Mouse (Mus musculus) erythroblast, embryonic 14.5 days (primary cell): ENCODE data around the gene Magi2. TPM values are rescaled to one million over a fixed set of nuclear protein-coding genes. Genes with fewer than 3 reads are reported as not detected.

Experiments used
- H3K27me3 ChIP-seq: 2 replicates; pipeline ENCODE4 v1.6.1; 2012; ENCODE audit warnings: inconsistent platforms; ENCODE audit not compliant: control insufficient read depth
- H3K36me3 ChIP-seq: 2 replicates; pipeline ENCODE4 v1.6.1; 2012; ENCODE audit warnings: mild to moderate bottlenecking, inconsistent platforms; ENCODE audit not compliant: control insufficient read depth
- H3K4me1 ChIP-seq: 2 replicates; pipeline ENCODE4 v1.6.1; 2012; ENCODE audit warnings: inconsistent platforms; ENCODE audit not compliant: control insufficient read depth
- H3K4me3 ChIP-seq: replicated peaks from 2 replicates; pipeline ENCODE3; 2012; ENCODE audit warnings: moderate library complexity, mild to moderate bottlenecking, inconsistent platforms
- H3K9me3 ChIP-seq: 2 replicates; pipeline ENCODE4 v1.6.1; 2012; ENCODE audit warnings: low read length, inconsistent platforms, mixed read lengths; ENCODE audit not compliant: control insufficient read depth
- GATA1 ChIP-seq: IDR thresholded peaks from 2 replicates; pipeline ENCODE4 v1.6.1; 2012; ENCODE audit warnings: low read length, inconsistent platforms, mixed read lengths
- TAL1 ChIP-seq: IDR thresholded peaks from 3 replicates; pipeline ENCODE4 v1.6.1; 2012; ENCODE audit warnings: low read length, inconsistent platforms, mixed read lengths
- polyA plus RNA-seq: library from polyadenylated mRNA; stranded (reverse); fragments of >175 nt; gene quantifications from 2 replicates; pipeline ENCODE4 v1.2.3, GENCODE M21; 2012

The Magi2 gene
- polyA plus RNA-seq, 1 experiment: not detected

DNA sequence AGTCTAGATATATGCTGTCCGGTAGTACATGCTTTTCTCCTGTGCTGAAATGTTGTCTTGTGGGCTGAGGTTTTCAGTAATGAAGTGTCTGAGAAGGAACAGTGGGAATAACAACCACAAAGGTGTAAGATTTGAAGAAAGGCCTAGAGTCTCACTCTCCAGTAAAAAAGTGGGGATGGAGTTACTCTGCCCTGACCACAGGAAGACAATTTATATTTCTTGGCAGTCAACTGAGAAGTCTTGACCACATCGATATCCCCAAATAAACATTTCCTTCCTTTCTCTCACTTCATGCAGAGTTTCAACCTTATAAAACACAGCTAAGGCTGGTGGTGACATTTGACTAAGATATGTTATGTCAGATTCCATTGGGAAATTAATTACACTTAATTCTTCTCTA is 636.0 kb downstream of the Magi2 start:
- Histone ChIP-seq H3K36me3 (no peaks in the 10 kb centered on the region), H3K4me1 (no peaks in the 10 kb centered on the region), H3K4me3 (no peak overlapping the region), H3K27me3 (no peaks in the 10 kb centered on the region), H3K9me3 (no peaks in the 10 kb centered on the region)
- TF ChIP-seq GATA1 (no peak), TAL1 (no peak)

GRCm38 (mm10) chr5:19870406-19870805 is 643.6 kb downstream of the Magi2 start:
- no peaks in the 10 kb centered on the region for H3K9me3 ChIP-seq
- TF ChIP-seq GATA1 (no peak), TAL1 (no peak)
- no peaks in the 10 kb centered on the region for H3K36me3 ChIP-seq
- no peak overlapping the region for H3K4me3 ChIP-seq
- H3K27me3 ChIP-seq: no peaks in the 10 kb centered on the region
- no peaks in the 10 kb centered on the region for H3K4me1 ChIP-seq

- H3K36me3 ChIP-seq: no peaks in the 10 kb centered on the region
These were observed 664.9 kb downstream of the Magi2 start for GRCm38 (mm10) chr5:19891693-19892092.

GRCm38 (mm10) chr5:19895893-19896292 is 669.1 kb downstream of the Magi2 start:
- TF ChIP-seq GATA1 (no peak), TAL1 (no peak)
- Histone ChIP-seq H3K27me3 (no peaks in the 10 kb centered on the region), H3K9me3 (no peaks in the 10 kb centered on the region), H3K4me3 (no peak overlapping the region), H3K4me1 (no peaks in the 10 kb centered on the region), H3K36me3 (no peaks in the 10 kb centered on the region)

More at GRCm38 (mm10) chr5:19891693-19892092, 664.9 kb downstream of the Magi2 start:
- TF ChIP-seq GATA1 (no peak), TAL1 (no peak)
- Histone ChIP-seq H3K4me1 (no peaks in the 10 kb centered on the region), H3K4me3 (no peak overlapping the region), H3K27me3 (no peaks in the 10 kb centered on the region), H3K9me3 (no peaks in the 10 kb centered on the region)

GRCm38 (mm10) chr5:19901625-19902024 is 674.8 kb downstream of the Magi2 start:
- Histone ChIP-seq H3K36me3 (no peaks in the 10 kb centered on the region), H3K27me3 (no peaks in the 10 kb centered on the region), H3K4me1 (no peaks in the 10 kb centered on the region), H3K9me3 (no peaks in the 10 kb centered on the region), H3K4me3 (no peak overlapping the region)
- no peak for TF ChIP-seq GATA1
- TF ChIP-seq TAL1: no peak

DNA sequence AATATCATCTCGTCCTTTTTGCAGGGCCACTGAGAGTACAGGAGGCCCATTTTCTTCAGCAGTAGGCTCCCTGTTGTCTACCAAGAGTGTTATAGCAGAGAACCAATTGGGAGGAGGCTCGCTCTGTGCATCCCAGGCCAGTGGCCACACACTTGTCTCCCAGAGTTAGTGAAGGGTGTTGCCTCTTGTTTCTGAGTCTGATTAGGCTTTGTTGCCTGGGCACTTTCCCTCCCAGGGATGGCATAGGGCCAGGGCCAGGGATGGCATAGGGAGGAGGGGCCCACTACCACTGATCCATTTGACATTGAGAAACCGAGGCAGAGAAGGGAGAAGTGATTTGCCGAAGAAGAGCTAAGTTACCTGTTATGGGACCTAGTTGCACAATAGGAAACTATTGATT is 679.8 kb downstream of the Magi2 start:
- no peak for TF ChIP-seq TAL1
- Histone ChIP-seq H3K4me1 (no peaks in the 10 kb centered on the region), H3K9me3 (no peaks in the 10 kb centered on the region), H3K36me3 (no peaks in the 10 kb centered on the region), H3K27me3 (peaks cover 20% of the 10 kb centered on the region), H3K4me3 (no peak overlapping the region)

- Histone ChIP-seq H3K4me1 (no peaks in the 10 kb centered on the region), H3K27me3 (peaks cover 20% of the 10 kb centered on the region), H3K4me3 (no peak overlapping the region), H3K9me3 (no peaks in the 10 kb centered on the region), H3K36me3 (no peaks in the 10 kb centered on the region)
- TF ChIP-seq TAL1 (no peak), GATA1 (no peak)
These were observed 680.6 kb downstream of the Magi2 start for GRCm38 (mm10) chr5:19907381-19907982.

DNA sequence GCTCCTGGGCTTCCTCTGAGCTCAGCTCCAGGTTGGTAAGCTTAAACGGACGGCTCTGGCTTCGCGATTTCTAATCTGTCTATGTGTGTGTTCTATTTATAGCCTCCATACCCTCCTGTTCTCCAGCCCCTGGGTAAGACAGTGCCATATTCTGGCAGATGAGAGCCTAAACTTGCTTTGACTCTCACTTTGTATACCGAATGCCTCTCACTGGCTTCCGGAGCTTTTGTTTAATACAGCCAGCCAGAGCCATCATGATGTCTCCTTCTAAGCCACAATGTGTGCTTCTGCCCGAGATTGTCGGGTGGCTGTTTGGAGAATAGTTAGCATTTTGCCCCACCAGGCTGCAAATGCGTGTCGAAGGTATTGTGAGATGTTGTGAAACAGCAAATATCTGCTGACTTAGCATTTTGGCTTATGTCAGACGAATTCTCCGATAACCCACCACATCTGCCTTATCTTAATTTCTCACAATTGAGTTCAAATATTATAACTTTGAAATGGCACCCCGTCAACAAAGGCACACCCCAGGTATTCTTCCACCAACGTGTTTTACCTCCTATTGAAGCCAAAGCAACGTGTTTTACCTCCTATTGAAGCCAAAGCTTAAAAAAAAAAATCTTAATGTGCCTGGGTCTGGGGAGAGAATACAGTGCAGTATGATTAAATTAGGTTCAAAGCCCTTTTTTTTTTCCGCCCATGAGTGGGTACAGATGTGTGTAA is 681.3 kb downstream of the Magi2 start:
- H3K4me3 ChIP-seq: no peak overlapping the region
- no peaks in the 10 kb centered on the region for H3K36me3 ChIP-seq
- H3K4me1 ChIP-seq: no peaks in the 10 kb centered on the region
- H3K9me3 ChIP-seq: no peaks in the 10 kb centered on the region
- H3K27me3 ChIP-seq: peaks cover 20% of the 10 kb centered on the region
- TF ChIP-seq GATA1 (no peak), TAL1 (no peak)

DNA sequence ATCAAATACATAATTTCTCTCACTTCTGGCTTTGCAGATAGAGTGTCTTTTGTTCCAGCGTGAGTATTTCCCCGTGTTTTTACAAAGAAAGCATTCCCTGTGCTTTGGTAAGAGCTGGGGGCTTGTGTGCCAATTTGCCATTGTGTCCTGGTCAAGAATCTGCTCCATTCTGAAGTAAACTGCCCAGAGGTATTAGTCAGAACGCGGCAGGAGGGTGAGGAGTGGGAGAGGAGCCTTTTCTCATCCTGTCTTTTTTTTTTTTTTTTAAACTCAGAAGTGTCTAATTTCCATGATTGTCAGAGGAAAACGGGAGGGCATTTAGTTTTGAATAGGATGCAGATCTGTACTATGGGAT is 681.8 kb downstream of the Magi2 start:
- Histone ChIP-seq H3K4me1 (no peaks in the 10 kb centered on the region), H3K9me3 (no peaks in the 10 kb centered on the region), H3K4me3 (no peak overlapping the region), H3K27me3 (peaks cover 20% of the 10 kb centered on the region), H3K36me3 (no peaks in the 10 kb centered on the region)
- no peak for TF ChIP-seq GATA1
- TF ChIP-seq TAL1: no peak
